Comparison of ENCODE assay signal across 14 mouse cellular contexts in the genomic region with DNA sequence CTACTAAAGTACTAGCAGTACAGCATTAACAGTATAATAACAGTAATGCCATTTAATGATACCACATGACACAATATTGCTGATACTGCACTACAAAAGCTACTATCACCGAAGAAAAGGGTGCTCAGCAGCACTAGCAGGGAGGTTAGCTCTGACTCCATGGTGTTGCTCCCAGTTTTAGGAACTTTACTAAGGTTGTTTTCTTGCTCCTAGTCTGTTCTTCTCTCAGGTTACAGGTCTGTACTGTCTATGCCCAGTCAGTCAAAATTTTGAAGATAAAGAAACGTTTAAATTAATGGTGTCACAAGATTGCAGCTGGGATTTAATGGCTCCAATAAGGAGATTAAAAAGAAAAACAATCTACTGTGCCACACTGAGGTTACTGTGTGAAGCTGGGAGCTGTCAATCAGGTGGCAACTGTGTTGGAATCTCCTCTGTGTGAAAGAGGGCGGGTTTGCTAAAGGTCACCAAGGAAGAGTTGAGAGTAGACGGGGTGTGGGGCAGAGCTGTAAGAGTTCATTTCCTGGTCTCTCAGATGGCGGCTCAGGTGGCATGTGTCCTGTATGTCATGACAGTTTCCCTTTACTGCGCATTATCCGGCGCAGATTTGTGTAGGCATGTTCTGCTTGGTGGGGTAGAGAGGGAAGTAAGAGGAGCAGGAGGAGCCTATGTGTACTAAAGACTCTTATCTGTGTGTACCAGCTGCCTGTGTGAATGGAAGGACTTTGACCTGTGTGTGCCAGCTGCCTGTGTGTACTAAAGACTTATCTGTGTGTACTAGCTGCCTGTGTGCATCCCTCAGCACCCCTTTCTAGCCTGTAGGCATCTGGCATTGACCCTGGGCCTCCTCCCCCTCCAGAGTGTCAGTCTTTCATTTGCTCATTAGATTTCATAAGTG.
DNase-seq lines count a peak whose midpoint lies in the region; ATAC-seq and TF ChIP-seq lines count a peak whose summit lies in the region.
"Had no signal": no experiment of that assay in that cellular context is flagged by ENCODE, and none has a peak within 500 bp of the region (broad histone marks: within the 10 kb centered on the region; RNA-seq: fewer than 3 reads in every experiment).

No protein-coding gene starts in this region.

- H3K4me1 ChIP-seq in liver, adult 2 months (ENCODE audit: control insufficient read depth, insufficient read depth, low read length): peaks cover 14% of the 10 kb centered on the region
- no peaks in the 10 kb centered on the region for H3K4me1 ChIP-seq in kidney, adult 2 months (ENCODE audit: control insufficient read depth, insufficient read depth, low read length)
- H3K4me1 ChIP-seq in liver, embryonic 11.5 days (replicated peaks; ENCODE audit: control insufficient read depth, insufficient read depth, low read length): no peaks in the 10 kb centered on the region
- H3K4me1 ChIP-seq in stomach, embryonic 15.5 days: no peaks in the 10 kb centered on the region
- no peaks in the 10 kb centered on the region for H3K4me1 ChIP-seq in midbrain, embryonic 15.5 days
- H3K4me1 ChIP-seq: heart, embryonic 15.5 days had no signal

- peaks cover 8% of the 10 kb centered on the region; the same call in 1 of the 2 replicates for H3K79me2 ChIP-seq in liver, adult 2 months (ENCODE audit: control insufficient read depth, insufficient read depth, low read length)

- no peak overlapping the region for H3K4me3 ChIP-seq in liver, adult 2 months (ENCODE audit: insufficient read depth, low read depth, low read length)
- H3K4me3 ChIP-seq in kidney, adult 2 months (ENCODE audit: insufficient read depth, low read depth, low read length): no peak overlapping the region
- H3K4me3 ChIP-seq in liver, embryonic 11.5 days (ENCODE audit: low read depth, low read length): no peak overlapping the region
- no peak overlapping the region for H3K4me3 ChIP-seq in stomach, embryonic 15.5 days (replicated peaks)
- no peak overlapping the region for H3K4me3 ChIP-seq in midbrain, embryonic 15.5 days
- H3K4me3 ChIP-seq: forebrain, embryonic 12.5 days; heart, embryonic 15.5 days had no signal

- peaks cover 5% of the 10 kb centered on the region; the same call in 1 of the 2 replicates for H3K36me3 ChIP-seq in liver, adult 2 months (ENCODE audit: control insufficient read depth, insufficient read depth, low read length)
- H3K36me3 ChIP-seq in kidney, adult 2 months (ENCODE audit: control insufficient read depth, insufficient read depth, low read length): no peaks in the 10 kb centered on the region
- H3K36me3 ChIP-seq in liver, embryonic 11.5 days (ENCODE audit: control insufficient read depth, insufficient read depth, low read length): no peaks in the 10 kb centered on the region
- H3K36me3 ChIP-seq in stomach, embryonic 15.5 days: no peaks in the 10 kb centered on the region
- H3K36me3 ChIP-seq in midbrain, embryonic 15.5 days (replicated peaks): no peaks in the 10 kb centered on the region
- H3K36me3 ChIP-seq: forebrain, embryonic 12.5 days; heart, embryonic 15.5 days had no signal

- no peak for TF ChIP-seq CTCF in liver, adult 2 months (IDR thresholded peaks at IDR 0.05; ENCODE audit: low read depth, low read length)
- no peak for TF ChIP-seq CTCF in kidney, adult 2 months (conservative IDR thresholded peaks at IDR 0.05; ENCODE audit: insufficient read depth, insufficient read length, low read depth, low read length)

- ATAC-seq in liver, embryonic 11.5 days (replicated peaks; ENCODE audit: low FRiP score): peak; percentile 62
- peak; percentile 79 for ATAC-seq in stomach, embryonic 15.5 days (ENCODE audit: insufficient read depth, low FRiP score, low read depth)
- ATAC-seq in midbrain, embryonic 15.5 days (replicated peaks): no peak; the same call in 1 of the 2 replicates
- no peak for ATAC-seq in erythroid progenitor cell, adult 5-6 weeks (replicated peaks; ENCODE audit: low FRiP score, poor library complexity, severe bottlenecking)

- H3K27me3 ChIP-seq in liver, adult 2 months (ENCODE audit: control insufficient read depth, insufficient read depth, low read length): no peaks in the 10 kb centered on the region
- H3K27me3 ChIP-seq in kidney, adult 2 months (replicated peaks; ENCODE audit: control insufficient read depth, insufficient read depth, low read length): no peaks in the 10 kb centered on the region
- H3K27me3 ChIP-seq in liver, embryonic 11.5 days (replicated peaks; ENCODE audit: control insufficient read depth, insufficient read depth, low read length): no peaks in the 10 kb centered on the region
- no peaks in the 10 kb centered on the region for H3K27me3 ChIP-seq in stomach, embryonic 15.5 days (replicated peaks)
- H3K27me3 ChIP-seq in midbrain, embryonic 15.5 days (replicated peaks): no peaks in the 10 kb centered on the region
- H3K27me3 ChIP-seq: forebrain, embryonic 12.5 days; heart, embryonic 15.5 days had no signal

- TF ChIP-seq POLR2A in liver, adult 2 months (IDR thresholded peaks at IDR 0.05; ENCODE audit: extremely low read depth, insufficient read depth, low read length): no peak
- TF ChIP-seq POLR2A in kidney, adult 2 months (IDR thresholded peaks at IDR 0.05; ENCODE audit: low read depth, low read length): no peak

- no peaks in the 10 kb centered on the region for H3K9me3 ChIP-seq in liver, embryonic 11.5 days (ENCODE audit: control insufficient read depth, low read length)
- H3K9me3 ChIP-seq in stomach, embryonic 15.5 days: no peaks in the 10 kb centered on the region
- H3K9me3 ChIP-seq in midbrain, embryonic 15.5 days: no peaks in the 10 kb centered on the region
- H3K9me3 ChIP-seq: forebrain, embryonic 12.5 days; heart, embryonic 15.5 days had no signal

- H3K27ac ChIP-seq in liver, adult 2 months (replicated peaks; ENCODE audit: insufficient read depth, low read depth, low read length): 0 out of 2 replicates have a peak overlapping the region, but pooled peaks have one; percentile 27
- H3K27ac ChIP-seq in kidney, adult 2 months (ENCODE audit: insufficient read depth, low read depth, low read length): no peak overlapping the region
- H3K27ac ChIP-seq in liver, embryonic 11.5 days (ENCODE audit: low read depth, low read length): no peak overlapping the region
- H3K27ac ChIP-seq in stomach, embryonic 15.5 days: no peak overlapping the region
- H3K27ac ChIP-seq in midbrain, embryonic 15.5 days: no peak overlapping the region
- H3K27ac ChIP-seq: forebrain, embryonic 12.5 days; heart, embryonic 15.5 days had no signal

- WGBS in liver, adult 2 months: 52% methylated on average over 8 of the region's 8 CpGs
- 47% methylated on average over 8 of the region's 8 CpGs for WGBS in kidney, adult 2 months
- WGBS in liver, embryonic 11.5 days: 54% methylated on average over 8 of the region's 8 CpGs
- 59% methylated on average over 8 of the region's 8 CpGs for WGBS in stomach, embryonic 15.5 days
- WGBS in midbrain, embryonic 15.5 days: 72% methylated on average over 8 of the region's 8 CpGs

- no peak overlapping the region for H3K9ac ChIP-seq in liver, adult 2 months (ENCODE audit: low read depth, low read length)
- H3K9ac ChIP-seq in liver, embryonic 11.5 days (ENCODE audit: low read depth, low read length): no peak overlapping the region
- no peak overlapping the region for H3K9ac ChIP-seq in stomach, embryonic 15.5 days
- no peak overlapping the region for H3K9ac ChIP-seq in midbrain, embryonic 15.5 days
- H3K9ac ChIP-seq: forebrain, embryonic 12.5 days; heart, embryonic 15.5 days had no signal

- DNase-seq in liver, adult 2 months (ENCODE audit: extremely low read depth, low read depth, low spot score): peak; percentile 76
- no peak for DNase-seq in liver
- DNase-seq in kidney, adult 2 months: peak; percentile 81
- no peak for DNase-seq in liver, embryonic 11.5 days (ENCODE audit: low spot score)
- DNase-seq in gastrocnemius, postnatal 4 days (ENCODE audit: low spot score in 2 of 2): no peak
- DNase-seq: cerebellum, adult 9-11 months; gastrocnemius, postnatal 10 days; spleen, adult 18-20 months; thymus, adult 2 months had no signal

- H3K4me2 ChIP-seq in liver, embryonic 11.5 days: no peak overlapping the region
- H3K4me2 ChIP-seq in stomach, embryonic 15.5 days: no peak overlapping the region
- no peak overlapping the region for H3K4me2 ChIP-seq in midbrain, embryonic 15.5 days
- H3K4me2 ChIP-seq: forebrain, embryonic 12.5 days; heart, embryonic 15.5 days had no signal

Comparison
In these comparisons a context has a peak if more than half of its experiments do, and no peak if none do; other contexts are left out.
1. DNase-seq: peak in liver, adult 2 months (single experiment) and kidney, adult 2 months (single experiment); none in liver (single experiment), liver, embryonic 11.5 days (single experiment) and gastrocnemius, postnatal 4 days (0 of 2).
2. ATAC-seq: peak in liver, embryonic 11.5 days (single experiment) and stomach, embryonic 15.5 days (single experiment); none in midbrain, embryonic 15.5 days (single experiment) and erythroid progenitor cell, adult 5-6 weeks (single experiment).